Mouse (Mus musculus) neural tube, embryonic 15.5 days (tissue): ENCODE measurements around the gene 6430628N08Rik. TPM values are rescaled to one million over a fixed set of nuclear protein-coding genes. Genes with fewer than 3 reads are reported as not detected.
A peak's percentile ranks its signal among the peaks of the same experiment; 100 is the strongest.

Experiments
- ATAC-seq: fragments of 200-750 bp; cut with Nextera tagmentation; 2 replicates; pipeline ENCODE4 v1.8.0; 2017; ENCODE audit warnings: mild to moderate bottlenecking, moderate TSS enrichment, moderate library complexity; ENCODE audit not compliant: low FRiP score
- H3K27ac ChIP-seq: fragments of 300-500 bp; sonication (generic); replicated peaks from 2 replicates; pipeline ENCODE4 v1.5.1; 2015; ENCODE audit warnings: mild to moderate bottlenecking, inconsistent platforms
- H3K27me3 ChIP-seq: fragments of 300-500 bp; sonication (generic); replicated peaks from 2 replicates; pipeline ENCODE4 v1.6.1; 2015; ENCODE audit warnings: inconsistent platforms
- H3K36me3 ChIP-seq: fragments of 300-500 bp; sonication (generic); 2 replicates; pipeline ENCODE4 v1.6.1; 2015; ENCODE audit warnings: inconsistent platforms
- H3K4me1 ChIP-seq: fragments of 300-500 bp; sonication (generic); 2 replicates; pipeline ENCODE4 v1.6.1; 2015; ENCODE audit warnings: inconsistent platforms
- H3K4me2 ChIP-seq: fragments of 300-500 bp; sonication (generic); 2 replicates; pipeline ENCODE4 v1.6.1; 2015; ENCODE audit warnings: inconsistent platforms, mild to moderate bottlenecking, moderate library complexity
- H3K4me3 ChIP-seq: fragments of 300-500 bp; sonication (generic); replicated peaks from 2 replicates; pipeline ENCODE4 v1.5.1; 2015; ENCODE audit warnings: mild to moderate bottlenecking, inconsistent platforms
- H3K9ac ChIP-seq: fragments of 300-500 bp; sonication (generic); replicated peaks from 2 replicates; pipeline ENCODE4 v1.6.1; 2015; ENCODE audit warnings: mild to moderate bottlenecking, inconsistent platforms
- H3K9me3 ChIP-seq: fragments of 300-500 bp; sonication (generic); replicated peaks from 2 replicates; pipeline ENCODE4 v1.6.1; 2016; ENCODE audit warnings: inconsistent platforms
- WGBS: fragments of 180-500 bp; shearing (Covaris S2); methylation state at CpG from one replicate; pipeline ENCODE4 v1.1.7; 2015; ENCODE audit warnings: mixed read lengths; 5-methylcytosine and 5-hydroxymethylcytosine counted together
- polyA plus RNA-seq: library from polyadenylated mRNA; unstranded; fragments of >200 nt; fragmentation: Nextera tagmentation; extraction: Ambion mirVana; gene quantifications from 2 replicates; pipeline ENCODE4 v1.2.1, GENCODE M21; 2015

The 6430628N08Rik gene
- polyA plus RNA-seq, 1 experiment from 2014 or later: 1.3 TPM

GRCm38 (mm10) chr4:115922688-115923087, 32.2 kb downstream of the 6430628N08Rik start:
- Histone ChIP-seq H3K4me2 (no peak overlapping the region), H3K4me3 (no peak overlapping the region), H3K27me3 (peaks cover 59% of the 10 kb centered on the region), H3K36me3 (no peaks in the 10 kb centered on the region), H3K9me3 (no peaks in the 10 kb centered on the region), H3K27ac (no peak overlapping the region), H3K9ac (no peak overlapping the region), H3K4me1 (0 out of 2 replicates have a peak, but pooled peaks cover 8% of the 10 kb centered on the region)
- ATAC-seq: no peak
- WGBS: 90% methylated on average over 5 of the region's 5 CpGs

GRCm38 (mm10) chr4:115923262-115923880, 32.9 kb downstream of the 6430628N08Rik start:
- peaks cover 59% of the 10 kb centered on the region for H3K27me3 ChIP-seq
- WGBS: 67% methylated on average over 16 of the region's 16 CpGs
- H3K4me1 ChIP-seq: 0 out of 2 replicates have a peak, but pooled peaks cover 4% of the 10 kb centered on the region

GRCm38 (mm10) chr4:115927637-115928036, 37.2 kb downstream of the 6430628N08Rik start:
- Histone ChIP-seq H3K9ac (no peak overlapping the region), H3K27ac (no peak overlapping the region), H3K36me3 (no peaks in the 10 kb centered on the region), H3K4me2 (no peak overlapping the region), H3K4me3 (no peak overlapping the region), H3K9me3 (no peaks in the 10 kb centered on the region), H3K4me1 (0 out of 2 replicates have a peak, but pooled peaks cover 9% of the 10 kb centered on the region), H3K27me3 (peaks cover 69% of the 10 kb centered on the region)
- ATAC-seq: no peak
- 57% methylated on average over 7 of the region's 7 CpGs for WGBS

More at GRCm38 (mm10) chr4:115923262-115923880, 32.9 kb downstream of the 6430628N08Rik start:
- ATAC-seq: no peak
- no peak overlapping the region for H3K27ac ChIP-seq
- no peaks in the 10 kb centered on the region for H3K36me3 ChIP-seq
- no peak overlapping the region for H3K9ac ChIP-seq
- H3K4me3 ChIP-seq: no peak overlapping the region
- H3K9me3 ChIP-seq: no peaks in the 10 kb centered on the region
- H3K4me2 ChIP-seq: no peak overlapping the region

- Histone ChIP-seq H3K4me3 (no peak overlapping the region), H3K4me1 (peaks cover 13% of the 10 kb centered on the region), H3K27ac (no peak overlapping the region), H3K36me3 (no peaks in the 10 kb centered on the region), H3K4me2 (no peak overlapping the region), H3K9me3 (no peaks in the 10 kb centered on the region), H3K9ac (no peak overlapping the region), H3K27me3 (peaks cover 90% of the 10 kb centered on the region)
- 37% methylated on average over 13 of the region's 13 CpGs for WGBS
- no peak for ATAC-seq
These were observed 41.2 kb downstream of the 6430628N08Rik start for GRCm38 (mm10) chr4:115931556-115932088.

- WGBS: under 1% methylated on average over 36 of the region's 36 CpGs
- no peak overlapping the region for H3K4me3 ChIP-seq
- no peak; the same call in 1 of the 2 replicates for ATAC-seq
- peaks cover 88% of the 10 kb centered on the region for H3K27me3 ChIP-seq
- no peak overlapping the region for H3K9ac ChIP-seq
- no peaks in the 10 kb centered on the region for H3K9me3 ChIP-seq
- H3K4me2 ChIP-seq: 0 out of 2 replicates have a peak overlapping the region, but pooled peaks have one; percentile 5
- H3K27ac ChIP-seq: no peak overlapping the region
- no peaks in the 10 kb centered on the region for H3K36me3 ChIP-seq
- peaks cover 27% of the 10 kb centered on the region for H3K4me1 ChIP-seq
These were observed 45.5 kb downstream of the 6430628N08Rik start for GRCm38 (mm10) chr4:115935835-115936581.

GRCm38 (mm10) chr4:115936646-115937045, 46.2 kb downstream of the 6430628N08Rik start:
- 1% methylated on average over 20 of the region's 20 CpGs for WGBS

GRCm38 (mm10) chr4:115937061-115937976, 46.9 kb downstream of the 6430628N08Rik start:
- 3% methylated on average over 19 of the region's 19 CpGs for WGBS
- no peak overlapping the region for H3K9ac ChIP-seq
- H3K4me1 ChIP-seq: peaks cover 23% of the 10 kb centered on the region
- no peak overlapping the region for H3K4me2 ChIP-seq
- no peaks in the 10 kb centered on the region for H3K36me3 ChIP-seq
- no peak overlapping the region for H3K27ac ChIP-seq
- no peaks in the 10 kb centered on the region for H3K9me3 ChIP-seq
- peaks cover 88% of the 10 kb centered on the region for H3K27me3 ChIP-seq
- ATAC-seq: no peak
- no peak overlapping the region for H3K4me3 ChIP-seq

More at GRCm38 (mm10) chr4:115936646-115937045, 46.2 kb downstream of the 6430628N08Rik start:
- Histone ChIP-seq H3K27ac (no peak overlapping the region), H3K4me3 (no peak overlapping the region), H3K9ac (no peak overlapping the region), H3K36me3 (no peaks in the 10 kb centered on the region), H3K9me3 (no peaks in the 10 kb centered on the region), H3K4me1 (peaks cover 26% of the 10 kb centered on the region), H3K4me2 (no peak overlapping the region), H3K27me3 (peaks cover 88% of the 10 kb centered on the region)
- ATAC-seq: no peak

GRCm38 (mm10) chr4:115938276-115939160, 48.1 kb downstream of the 6430628N08Rik start:
- ATAC-seq: no peak
- Histone ChIP-seq H3K9me3 (no peaks in the 10 kb centered on the region), H3K4me1 (peaks cover 23% of the 10 kb centered on the region), H3K27ac (no peak overlapping the region), H3K9ac (no peak overlapping the region), H3K4me3 (no peak overlapping the region), H3K4me2 (no peak overlapping the region), H3K36me3 (no peaks in the 10 kb centered on the region), H3K27me3 (peaks cover 88% of the 10 kb centered on the region)
- WGBS: 1% methylated on average over 37 of the region's 37 CpGs

- no peak within 1 kb of the TSS for H3K27ac ChIP-seq
- H3K9ac ChIP-seq: no peak within 1 kb of the TSS
- peaks cover 29% of the 10 kb centered on the region for H3K4me1 ChIP-seq
- H3K36me3 ChIP-seq: no peaks in the 10 kb centered on the region
- H3K27me3 ChIP-seq: peaks cover 88% of the 10 kb centered on the region
- H3K9me3 ChIP-seq: no peaks in the 10 kb centered on the region
- H3K4me2 ChIP-seq: peak within 1 kb of the TSS; percentile 42
- WGBS: under 1% methylated on average over 71 of the region's 71 CpGs
- H3K4me3 ChIP-seq: peak within 1 kb of the TSS; percentile 14; the same call in 1 of the 2 replicates
- no peak for ATAC-seq
These were observed 49.0 kb downstream of the 6430628N08Rik start, which contains the start of gene Dmbx1 for GRCm38 (mm10) chr4:115939295-115940102. Gene Dmbx1, minus strand, starts transcription at chr4:115939926.

GRCm38 (mm10) chr4:115940681-115941080, 50.2 kb downstream of the 6430628N08Rik start:
- Histone ChIP-seq H3K36me3 (no peaks in the 10 kb centered on the region), H3K4me1 (peaks cover 29% of the 10 kb centered on the region), H3K27ac (no peak overlapping the region), H3K4me3 (no peak overlapping the region), H3K9ac (no peak overlapping the region), H3K4me2 (no peak overlapping the region), H3K27me3 (peaks cover 91% of the 10 kb centered on the region), H3K9me3 (no peaks in the 10 kb centered on the region)
- ATAC-seq: no peak
- 3% methylated on average over 3 of the region's 3 CpGs for WGBS
